Mouse (Mus musculus): ENCODE measurements around the gene Gpr153.
A peak's percentile ranks its signal among the peaks of the same experiment; 100 is the strongest.

The Gpr153 gene

GRCm38 (mm10) chr4:152290385-152290784 is 16.4 kb downstream of the Gpr153 start:
- no peak for DNase-seq

GRCm38 (mm10) chr4:152290991-152291390 is 17.0 kb downstream of the Gpr153 start:
- DNase-seq: no peak

GRCm38 (mm10) chr4:152291562-152291961 is 17.5 kb downstream of the Gpr153 start, which contains the start of gene Hes3:
Hes3 (minus strand) TSS chr4:152291662.
- no peak for DNase-seq

- no peak for DNase-seq
These were observed 18.2 kb downstream of the Gpr153 start for GRCm38 (mm10) chr4:152292102-152292765.

GRCm38 (mm10) chr4:152294188-152294929 is 20.3 kb downstream of the Gpr153 start:
- peak; percentile 27 to 62 for DNase-seq

- no peak for DNase-seq
These were observed 21.9 kb downstream of the Gpr153 start for GRCm38 (mm10) chr4:152295916-152296315.

GRCm38 (mm10) chr4:152296371-152296770 is 22.3 kb downstream of the Gpr153 start:
- DNase-seq: no peak

- peak; percentile 99 to 100 for DNase-seq
These were observed 23.1 kb downstream of the Gpr153 start, which contains the start of gene Icmt for GRCm38 (mm10) chr4:152296874-152297861. Icmt (plus strand) TSS chr4:152297227.

GRCm38 (mm10) chr4:152298836-152299235 is 24.8 kb downstream of the Gpr153 start:
- DNase-seq: no peak

- no peak for DNase-seq
These were observed 26.3 kb downstream of the Gpr153 start for GRCm38 (mm10) chr4:152300375-152300774.

- DNase-seq: peak; percentile 68 to 86
These were observed 28.0 kb downstream of the Gpr153 start for GRCm38 (mm10) chr4:152302012-152302411.

GRCm38 (mm10) chr4:152303172-152303571 is 29.1 kb downstream of the Gpr153 start:
- DNase-seq: peak; percentile 63 to 89

GRCm38 (mm10) chr4:152304685-152305084 is 30.7 kb downstream of the Gpr153 start:
- no peak for DNase-seq

GRCm38 (mm10) chr4:152305991-152306390 is 32.0 kb downstream of the Gpr153 start:
- DNase-seq: no peak

- no peak for DNase-seq
These were observed 33.5 kb downstream of the Gpr153 start for GRCm38 (mm10) chr4:152307542-152307941.

GRCm38 (mm10) chr4:152312186-152312585 is 38.2 kb downstream of the Gpr153 start:
- no peak for DNase-seq

GRCm38 (mm10) chr4:152313211-152313632 is 39.2 kb downstream of the Gpr153 start:
- no peak for DNase-seq

- DNase-seq: peak; percentile 61 to 64
These were observed 39.9 kb downstream of the Gpr153 start for GRCm38 (mm10) chr4:152313934-152314333.

- no peak for DNase-seq
These were observed 41.6 kb downstream of the Gpr153 start for GRCm38 (mm10) chr4:152315498-152316213.

GRCm38 (mm10) chr4:152317631-152318033 is 43.6 kb downstream of the Gpr153 start:
- DNase-seq: no peak

- peak; percentile 68 to 73 for DNase-seq
These were observed 44.6 kb downstream of the Gpr153 start, which contains the start of gene Rnf207 for GRCm38 (mm10) chr4:152318517-152319234. Rnf207 (minus strand) TSS chr4:152318993.

All from kidney, postnatal 25 days (tissue).